Mouse (Mus musculus) G1E (cell line): ENCODE data around the gene Plcb4.

Experiments
- CTCF ChIP-seq: IDR thresholded peaks from 2 replicates; pipeline ENCODE4 v1.5.1; 2012; ENCODE audit warnings: low read depth, low read length, inconsistent platforms, mixed read lengths
- GATA1 ChIP-seq: IDR thresholded peaks from 2 replicates; pipeline ENCODE4 v1.6.1; 2012; ENCODE audit warnings: borderline replicate concordance, low read length, inconsistent platforms, mixed read lengths
- POLR2AphosphoS5 ChIP-seq: IDR thresholded peaks from 2 replicates; pipeline ENCODE4 v1.6.1; 2012; ENCODE audit warnings: low read depth, low read length, inconsistent platforms; ENCODE audit not compliant: insufficient replicate concordance

- TF ChIP-seq GATA1 (no peak), CTCF (no peak), POLR2AphosphoS5 (no peak)
These were observed 271.9 kb downstream of the Plcb4 start for GRCm38 (mm10) chr2:135930696-135931095.
